Mouse (Mus musculus) MEL (cell line): ENCODE results near the gene Fgfrl1. TPM values are rescaled to one million over a fixed set of nuclear protein-coding genes. Genes with fewer than 3 reads are reported as not detected.

ENCODE experiments used
- DNase-seq: peaks from one replicate; pipeline ENCODE4 v3.0.0; 2011; ENCODE audit warnings: low read depth, low spot score
- H3K27ac ChIP-seq: 2 replicates; pipeline ENCODE4 v1.5.1; 2012; ENCODE audit warnings: low read depth, mild to moderate bottlenecking, control low read depth, low read length, moderate library complexity; ENCODE audit not compliant: control insufficient read depth
- H3K27me3 ChIP-seq, 2 experiments: fragments of 150-350 bp in 1 of 2; sonication (generic) in 1 of 2; 2 replicates each; pipeline ENCODE4 v1.6.1; 2012; ENCODE audit warnings: low read length in 2 of 2, mild to moderate bottlenecking in 2 of 2, improper control_type of control experiment in 1 of 2, moderate library complexity in 1 of 2; ENCODE audit not compliant: insufficient read depth in 2 of 2, control insufficient read depth in 1 of 2
- H3K36me3 ChIP-seq, 2 experiments: 2 replicates each; pipeline ENCODE4 v1.6.1; 2012 to 2014; ENCODE audit warnings: low read length in 2 of 2, improper control_type of control experiment in 1 of 2, inconsistent platforms in 1 of 2, mild to moderate bottlenecking in 1 of 2; ENCODE audit not compliant: insufficient read depth in 2 of 2, control insufficient read depth in 1 of 2
- H3K4me1 ChIP-seq, 2 experiments: fragments of 150-350 bp in 1 of 2; sonication (generic) in 1 of 2; 2 replicates each; pipeline ENCODE4 v1.6.1; 2012; ENCODE audit warnings: low read length in 2 of 2, improper control_type of control experiment in 1 of 2, mild to moderate bottlenecking in 1 of 2; ENCODE audit not compliant: insufficient read depth in 2 of 2, control insufficient read depth in 1 of 2
- H3K4me3 ChIP-seq, 2 experiments: fragments of 150-350 bp in 1 of 2; sonication (generic) in 1 of 2; 2 replicates each; pipeline ENCODE4 v1.5.1; 2012; ENCODE audit warnings: low read depth in 2 of 2, low read length in 2 of 2, mild to moderate bottlenecking in 2 of 2, moderate library complexity in 2 of 2, control low read depth in 1 of 2, improper control_type of control experiment in 1 of 2; ENCODE audit not compliant: control insufficient read depth in 1 of 2, insufficient read depth in 1 of 2
- H3K79me2 ChIP-seq: 2 replicates; pipeline ENCODE4 v1.6.1; 2012; ENCODE audit warnings: mild to moderate bottlenecking, low read length, moderate library complexity; ENCODE audit not compliant: control insufficient read depth, poor library complexity, insufficient read depth
- H3K9ac ChIP-seq: 2 replicates; pipeline ENCODE4 v1.6.1; 2012; ENCODE audit warnings: low read depth, mild to moderate bottlenecking, control low read depth, low read length, moderate library complexity; ENCODE audit not compliant: control insufficient read depth, poor library complexity, severe bottlenecking
- H3K9me3 ChIP-seq: fragments of 150-350 bp; sonication (generic); replicated peaks from 2 replicates; pipeline ENCODE4 v1.6.1; 2012; ENCODE audit warnings: mild to moderate bottlenecking, low read length, improper control_type of control experiment, moderate library complexity; ENCODE audit not compliant: insufficient read depth
- BHLHE40 ChIP-seq: IDR thresholded peaks from 2 replicates; pipeline ENCODE4 v1.6.1; 2012; ENCODE audit warnings: low read depth, mild to moderate bottlenecking, inconsistent platforms, low read length, improper control_type of control experiment, borderline replicate concordance
- CTCF ChIP-seq, 3 experiments: IDR thresholded peaks in 2 of 3; conservative IDR thresholded peaks in 1 of 3; 2 replicates each; pipeline ENCODE4 v1.5.1; 2011 to 2012; ENCODE audit warnings: low read length in 3 of 3, low read depth in 2 of 3, mild to moderate bottlenecking in 2 of 3, improper control_type of control experiment in 1 of 3, inconsistent platforms in 1 of 3, mixed read lengths in 1 of 3, moderate library complexity in 1 of 3; ENCODE audit not compliant: control insufficient read depth in 1 of 3, insufficient read depth in 1 of 3, poor library complexity in 1 of 3, severe bottlenecking in 1 of 3
- E2F4 ChIP-seq: IDR thresholded peaks from 2 replicates; pipeline ENCODE4 v1.6.1; 2011; ENCODE audit warnings: low read depth, low read length, improper control_type of control experiment, borderline replicate concordance
- ELF1 ChIP-seq: IDR thresholded peaks from 2 replicates; pipeline ENCODE4 v1.6.1; 2014; ENCODE audit warnings: low read depth, mild to moderate bottlenecking, inconsistent platforms, low read length, improper control_type of control experiment, moderate library complexity
- EP300 ChIP-seq, 2 experiments: IDR thresholded peaks; 2 replicates each; pipeline ENCODE4 v1.6.1; 2011; ENCODE audit warnings: improper control_type of control experiment in 2 of 2, low read length in 2 of 2, low read depth in 1 of 2, mild to moderate bottlenecking in 1 of 2
- GABPA ChIP-seq: IDR thresholded peaks from 2 replicates; pipeline ENCODE4 v1.6.1; 2012; ENCODE audit warnings: low read depth, mild to moderate bottlenecking, inconsistent platforms, low read length, improper control_type of control experiment, moderate library complexity
- GATA1 ChIP-seq: IDR thresholded peaks from 2 replicates; pipeline ENCODE4 v1.6.1; 2011; ENCODE audit warnings: low read depth, low read length, improper control_type of control experiment
- HCFC1 ChIP-seq: IDR thresholded peaks from 2 replicates; pipeline ENCODE4 v1.6.1; 2012; ENCODE audit warnings: low read depth, mild to moderate bottlenecking, inconsistent platforms, low read length, improper control_type of control experiment, moderate library complexity
- JUND ChIP-seq: IDR thresholded peaks from 2 replicates; pipeline ENCODE4 v1.6.1; 2011; ENCODE audit warnings: low read depth, mild to moderate bottlenecking, improper control_type of control experiment, low read length
- MAFK ChIP-seq: IDR thresholded peaks from 2 replicates; pipeline ENCODE4 v1.6.1; 2011; ENCODE audit warnings: low read depth, mild to moderate bottlenecking, low read length, improper control_type of control experiment, borderline replicate concordance
- MYB ChIP-seq: IDR thresholded peaks from 2 replicates; pipeline ENCODE4 v1.6.1; 2011; ENCODE audit warnings: mild to moderate bottlenecking, low read depth, low read length, improper control_type of control experiment
- MYC ChIP-seq: IDR thresholded peaks from 2 replicates; pipeline ENCODE4 v1.6.1; 2011; ENCODE audit warnings: low read depth, mild to moderate bottlenecking, low read length, improper control_type of control experiment, moderate library complexity
- SMC3 ChIP-seq: IDR thresholded peaks from 2 replicates; pipeline ENCODE4 v1.6.1; 2011; ENCODE audit warnings: low read depth, low read length, improper control_type of control experiment
- TBP ChIP-seq: IDR thresholded peaks from 2 replicates; pipeline ENCODE4 v1.8.0; 2011; ENCODE audit warnings: low read depth, low read length, improper control_type of control experiment
- TCF12 ChIP-seq: IDR thresholded peaks from 2 replicates; pipeline ENCODE4 v1.6.1; 2014; ENCODE audit warnings: low read depth, mild to moderate bottlenecking, inconsistent platforms, low read length, improper control_type of control experiment, moderate library complexity
- UBTF ChIP-seq: IDR thresholded peaks from 2 replicates; pipeline ENCODE4 v1.6.1; 2012; ENCODE audit warnings: low read depth, mild to moderate bottlenecking, inconsistent platforms, low read length, improper control_type of control experiment, moderate library complexity, borderline replicate concordance; ENCODE audit not compliant: insufficient read depth
- ZKSCAN1 ChIP-seq: IDR thresholded peaks from 2 replicates; pipeline ENCODE4 v1.6.1; 2012; ENCODE audit warnings: low read depth, mild to moderate bottlenecking, inconsistent platforms, low read length, improper control_type of control experiment, moderate library complexity
- ZMIZ1 ChIP-seq: IDR thresholded peaks from 2 replicates; pipeline ENCODE4 v1.6.1; 2012; ENCODE audit warnings: low read depth, mild to moderate bottlenecking, inconsistent platforms, low read length, improper control_type of control experiment, moderate library complexity
- polyA plus RNA-seq, 2 experiments: library from polyadenylated mRNA; stranded (reverse) in 1 of 2; unstranded in 1 of 2; fragments of >175 nt in 1 of 2; fragments of >200 nt in 1 of 2; gene quantifications; 2 replicates each; pipeline versions ENCODE4 v1.2.1 to v1.2.4; 2012; ENCODE audit warnings: low replicate concordance in 2 of 2, low read depth in 1 of 2; ENCODE audit not compliant: insufficient read length in 2 of 2, insufficient read depth in 1 of 2, missing spikeins in 1 of 2
- total RNA-seq: library from RNA; depleted of rRNA; stranded (reverse); fragments of 300-350 nt; gene quantifications from 2 replicates; pipeline ENCODE4 v1.2.3, GENCODE M21; 2012

Fgfrl1 gene
- total and polyA plus RNA-seq, 3 experiments: 16.0 to 27.3 TPM; not detected in 1

- Histone ChIP-seq H3K27me3 (no peaks in the 10 kb centered on the region), H3K4me1 (no peaks in the 10 kb centered on the region)
Measured at GRCm38 (mm10) chr5:108708419-108708818, 16.2 kb downstream of the Fgfrl1 start.

DNA sequence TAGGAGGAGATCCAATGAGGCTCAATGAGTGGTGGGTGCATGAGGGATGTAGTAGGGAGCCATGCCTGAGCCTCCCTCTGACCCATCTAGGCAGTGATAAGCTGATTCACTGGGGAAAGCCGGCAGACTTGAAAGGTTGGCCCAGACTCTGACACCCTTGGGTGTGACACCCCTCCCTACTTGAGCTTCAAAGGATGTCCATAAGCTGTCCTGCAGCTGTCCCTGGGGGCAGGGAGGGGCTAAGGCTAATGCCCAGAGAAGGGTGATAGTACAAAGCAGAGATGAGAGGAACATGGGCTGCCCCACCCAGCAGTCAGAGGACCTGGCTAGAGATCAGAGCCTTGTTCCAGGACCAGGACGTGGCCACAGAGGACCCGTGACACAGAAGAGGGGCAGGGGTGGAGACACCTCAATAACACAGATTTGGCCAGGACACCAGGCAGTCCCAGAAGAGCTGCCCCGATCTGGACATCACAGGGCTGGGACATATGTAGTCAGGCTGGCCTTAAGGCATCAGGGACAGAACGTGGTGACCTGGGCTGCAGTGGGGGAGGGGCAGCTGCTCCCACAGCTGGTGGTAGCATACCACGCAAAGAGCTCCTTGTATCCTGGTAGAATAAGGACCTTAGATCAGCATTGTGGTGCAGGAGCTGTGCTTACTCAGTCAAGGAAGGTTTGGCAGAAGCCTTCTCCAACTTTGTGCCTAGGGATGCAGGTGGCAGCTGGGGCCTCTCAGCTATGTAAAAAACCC, 17.0 kb downstream of the Fgfrl1 start:
- Histone ChIP-seq H3K9ac (no peak overlapping the region), H3K27ac (no peak overlapping the region)

More at GRCm38 (mm10) chr5:108708419-108708818, 16.2 kb downstream of the Fgfrl1 start:
- TF ChIP-seq ZKSCAN1: no peak
- TF ChIP-seq HCFC1: no peak
- no peak for TF ChIP-seq ZMIZ1
- TF ChIP-seq UBTF: no peak
- TF ChIP-seq BHLHE40: no peak
- no peak for TF ChIP-seq ELF1
- no peak for TF ChIP-seq GATA1
- H3K9me3 ChIP-seq: no peaks in the 10 kb centered on the region
- no peak for DNase-seq
- no peaks in the 10 kb centered on the region for H3K79me2 ChIP-seq
- no peak overlapping the region for H3K27ac ChIP-seq
- H3K4me3 ChIP-seq: no peak overlapping the region
- no peak overlapping the region for H3K9ac ChIP-seq
- no peaks in the 10 kb centered on the region; a peak in 1 of 4 replicates for H3K36me3 ChIP-seq

GRCm38 (mm10) chr5:108711968-108712367, 19.8 kb downstream of the Fgfrl1 start:
- no peak for DNase-seq
- Histone ChIP-seq H3K4me3 (no peak overlapping the region), H3K27ac (no peak overlapping the region), H3K27me3 (no peaks in the 10 kb centered on the region), H3K4me1 (no peaks in the 10 kb centered on the region), H3K79me2 (no peaks in the 10 kb centered on the region), H3K36me3 (no peaks in the 10 kb centered on the region), H3K9me3 (no peaks in the 10 kb centered on the region), H3K9ac (no peak overlapping the region)
- TF ChIP-seq MYB (no peak), TCF12 (no peak), EP300 (IDR thresholded peaks at IDR 0.05; ENCODE audit: low read depth in 1 of 2, low read length in 2 of 2) (no peak), SMC3 (no peak), MAFK (no peak), TBP (no peak)

More for the DNA sequence above, 17.0 kb downstream of the Fgfrl1 start:
- Histone ChIP-seq H3K79me2 (no peaks in the 10 kb centered on the region), H3K36me3 (no peaks in the 10 kb centered on the region; a peak in 1 of 4 replicates), H3K4me1 (no peaks in the 10 kb centered on the region), H3K9me3 (no peaks in the 10 kb centered on the region), H3K4me3 (no peak overlapping the region), H3K27me3 (no peaks in the 10 kb centered on the region)
- no peak for TF ChIP-seq GATA1
- no peak for TF ChIP-seq GABPA
- TF ChIP-seq E2F4: no peak
- no peak for TF ChIP-seq CTCF (IDR thresholded peaks at IDR 0.05 in 2 of 3, conservative IDR thresholded peaks at IDR 0.05 in 1 of 3; ENCODE audit: control insufficient read depth in 1 of 3, insufficient read depth in 1 of 3, low read depth in 2 of 3, low read length in 3 of 3, poor library complexity in 1 of 3, severe bottlenecking in 1 of 3)
- no peak for TF ChIP-seq JUND
- TF ChIP-seq MYC: no peak
- no peak for DNase-seq
